Mouse (Mus musculus) heart, postnatal 4 days (tissue): ENCODE data around the gene Dhx37. TPM values are rescaled to one million over a fixed set of nuclear protein-coding genes. Genes with fewer than 3 reads are reported as not detected.
"Not testable (repeated sequence)": the region's sequence is repeated elsewhere in the genome, so short reads cannot be mapped to it uniquely, and the experiment has no call there.

Source experiments
- DNase-seq: peaks from one replicate; pipeline ENCODE4 v3.0.0; 2021
- total RNA-seq, 2 experiments: library from RNA; stranded (reverse); gene quantifications; 2 replicates each; pipeline ENCODE4 v1.2.3; 2021

Dhx37 gene
- total RNA-seq, 2 experiments from 2014 or later, result 13.6 to 14.6 TPM

DNA sequence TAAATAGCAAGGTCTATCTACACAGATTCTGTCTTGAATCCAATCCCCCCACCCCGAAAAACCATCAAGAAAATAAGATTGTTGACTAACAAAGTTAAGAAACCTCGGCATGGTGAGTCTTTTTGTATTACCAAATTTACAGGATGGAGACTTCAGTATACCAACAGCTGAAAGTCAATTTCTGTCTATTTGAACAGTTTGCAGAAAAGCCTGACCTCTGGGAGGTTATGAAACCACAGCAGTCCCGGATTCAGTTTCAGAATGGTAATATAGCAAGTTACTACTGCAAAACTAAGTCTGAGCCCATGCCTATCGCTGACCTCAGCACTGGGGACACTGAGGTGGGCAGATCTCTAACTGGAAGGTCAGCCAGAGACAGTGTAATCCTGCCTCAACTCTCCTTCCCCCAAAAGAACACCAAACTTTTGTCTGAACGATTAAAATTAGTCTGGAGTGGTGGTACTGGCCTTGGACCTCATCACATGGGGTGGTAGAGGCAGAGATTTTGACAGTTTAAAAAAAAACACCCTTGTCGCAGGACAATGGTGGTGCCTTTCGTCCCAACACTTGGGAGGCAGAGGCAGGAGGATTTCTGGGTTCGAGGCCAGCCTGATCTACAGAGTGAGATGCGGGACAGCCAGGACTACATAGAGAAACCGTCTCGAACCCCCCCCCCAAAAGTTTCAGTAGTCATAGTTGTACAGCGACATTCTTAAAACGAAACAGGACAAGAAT, 45.4 kb downstream of the Dhx37 start:
- DNase-seq, result no peak

DNA sequence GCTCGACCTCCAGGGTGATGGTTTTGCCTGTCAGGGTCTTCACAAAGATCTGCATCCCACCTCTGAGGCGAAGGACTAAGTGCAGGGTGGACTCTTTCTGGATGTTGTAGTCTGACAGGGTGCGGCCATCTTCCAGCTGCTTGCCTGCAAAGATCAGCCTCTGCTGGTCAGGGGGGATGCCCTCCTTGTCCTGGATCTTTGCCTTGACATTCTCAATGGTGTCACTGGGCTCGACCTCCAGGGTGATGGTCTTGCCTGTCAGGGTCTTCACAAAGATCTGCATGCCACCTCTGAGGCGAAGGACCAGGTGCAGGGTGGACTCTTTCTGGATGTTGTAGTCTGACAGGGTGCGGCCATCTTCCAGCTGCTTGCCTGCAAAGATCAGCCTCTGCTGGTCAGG, 46.6 kb downstream of the Dhx37 start:
- not testable (repeated sequence) for DNase-seq

DNA sequence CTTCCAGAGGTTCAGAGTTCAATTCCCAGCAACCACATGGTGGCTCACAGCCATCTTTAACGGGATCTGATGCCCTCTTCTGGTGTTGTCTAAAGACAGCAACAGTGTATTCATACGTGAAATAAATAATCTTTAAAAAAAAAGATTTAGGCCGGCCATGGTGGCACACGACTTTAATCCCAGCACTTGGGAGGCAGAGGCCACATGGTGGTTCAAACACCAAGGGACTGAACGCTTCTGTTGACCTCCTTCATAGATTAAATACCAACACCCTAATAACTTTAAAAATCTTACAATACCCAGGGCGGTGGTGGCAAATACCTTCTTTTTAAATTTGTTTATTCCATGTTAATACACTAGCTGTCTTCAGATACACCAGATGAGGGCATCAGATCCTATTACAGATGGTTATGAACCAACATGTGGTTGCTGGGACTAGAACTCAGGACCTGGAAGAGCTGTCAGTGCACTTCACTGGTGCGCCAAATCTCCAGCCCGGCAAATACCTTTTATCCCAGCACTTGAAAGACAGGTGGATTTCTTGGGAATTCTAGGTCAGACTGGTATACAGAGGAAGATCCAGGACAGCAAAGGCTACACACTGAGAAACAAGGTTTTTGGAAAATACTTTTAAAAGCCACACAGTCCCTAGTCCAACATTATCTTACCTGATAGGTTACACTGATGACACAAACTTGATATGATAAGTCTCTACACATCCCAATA, 48.5 kb downstream of the Dhx37 start:
- no peak for DNase-seq

DNA sequence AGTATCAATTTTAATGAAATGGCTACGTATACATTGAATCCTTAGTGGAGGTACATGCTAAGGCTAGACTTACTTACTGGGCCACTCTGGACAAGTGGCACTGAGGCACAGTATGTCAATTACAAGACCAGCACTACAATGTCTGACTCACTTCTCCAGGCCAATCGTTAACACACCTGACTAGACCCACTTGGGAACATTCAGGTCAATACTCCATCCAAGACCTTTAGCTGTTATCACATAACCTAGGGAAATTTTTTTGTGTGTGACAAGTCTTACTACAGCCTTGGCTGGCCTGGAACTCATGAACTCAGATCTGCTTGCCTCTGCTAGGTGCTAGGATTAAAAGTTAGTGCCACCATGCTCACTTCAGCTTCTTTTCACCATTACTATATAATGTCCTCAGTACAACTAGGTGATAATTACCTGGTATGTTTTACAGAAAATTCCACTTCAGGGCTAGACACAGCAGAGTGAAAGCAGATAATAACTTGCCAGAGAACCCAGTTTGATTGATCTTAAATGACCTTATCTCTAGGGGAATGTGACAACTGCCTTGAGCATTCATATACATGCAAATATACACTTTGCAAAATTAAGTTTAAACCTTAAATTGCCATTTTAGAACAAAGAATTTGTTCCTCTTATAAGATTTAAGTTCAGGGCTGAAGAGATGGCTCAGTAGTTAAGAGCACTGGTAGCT, 49.3 kb downstream of the Dhx37 start:
- DNase-seq, result no peak

DNA sequence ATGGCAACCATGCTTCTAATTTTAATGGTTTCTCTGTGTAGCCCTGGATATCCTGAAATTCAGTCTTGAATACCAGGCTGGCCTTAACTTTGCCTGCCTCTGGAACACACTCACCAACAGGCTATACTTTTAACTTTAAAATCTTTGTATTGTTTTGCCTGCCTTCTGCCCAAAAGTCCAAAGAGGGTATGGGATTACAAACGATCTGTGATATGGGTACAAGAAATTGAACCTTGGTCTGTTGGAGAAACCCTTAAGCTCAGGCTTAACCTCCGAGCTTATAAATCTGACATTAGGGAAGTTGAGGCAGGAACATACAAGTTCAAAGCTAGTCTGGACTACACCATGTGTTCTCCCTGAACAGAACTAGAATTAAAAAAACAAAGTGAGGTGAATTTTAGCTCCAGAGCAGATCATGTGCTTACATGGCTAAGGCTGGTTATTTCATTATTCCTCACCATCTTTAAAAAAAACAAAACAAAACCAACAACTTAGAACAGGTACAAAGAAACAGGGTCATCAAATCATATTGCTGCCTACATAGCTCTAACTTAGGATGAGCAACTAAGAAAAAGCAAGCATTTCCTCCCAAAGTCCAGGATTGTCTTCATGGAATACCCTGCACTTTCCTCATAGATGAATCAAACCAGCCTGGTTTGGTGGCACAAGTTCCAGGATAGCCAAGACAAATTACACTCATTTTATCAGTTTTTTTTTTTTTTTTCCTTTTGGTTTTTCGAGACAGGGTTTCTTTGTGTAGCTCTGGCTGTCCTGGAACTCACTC, 50.1 kb downstream of the Dhx37 start:
- DNase-seq, result no peak

DNA sequence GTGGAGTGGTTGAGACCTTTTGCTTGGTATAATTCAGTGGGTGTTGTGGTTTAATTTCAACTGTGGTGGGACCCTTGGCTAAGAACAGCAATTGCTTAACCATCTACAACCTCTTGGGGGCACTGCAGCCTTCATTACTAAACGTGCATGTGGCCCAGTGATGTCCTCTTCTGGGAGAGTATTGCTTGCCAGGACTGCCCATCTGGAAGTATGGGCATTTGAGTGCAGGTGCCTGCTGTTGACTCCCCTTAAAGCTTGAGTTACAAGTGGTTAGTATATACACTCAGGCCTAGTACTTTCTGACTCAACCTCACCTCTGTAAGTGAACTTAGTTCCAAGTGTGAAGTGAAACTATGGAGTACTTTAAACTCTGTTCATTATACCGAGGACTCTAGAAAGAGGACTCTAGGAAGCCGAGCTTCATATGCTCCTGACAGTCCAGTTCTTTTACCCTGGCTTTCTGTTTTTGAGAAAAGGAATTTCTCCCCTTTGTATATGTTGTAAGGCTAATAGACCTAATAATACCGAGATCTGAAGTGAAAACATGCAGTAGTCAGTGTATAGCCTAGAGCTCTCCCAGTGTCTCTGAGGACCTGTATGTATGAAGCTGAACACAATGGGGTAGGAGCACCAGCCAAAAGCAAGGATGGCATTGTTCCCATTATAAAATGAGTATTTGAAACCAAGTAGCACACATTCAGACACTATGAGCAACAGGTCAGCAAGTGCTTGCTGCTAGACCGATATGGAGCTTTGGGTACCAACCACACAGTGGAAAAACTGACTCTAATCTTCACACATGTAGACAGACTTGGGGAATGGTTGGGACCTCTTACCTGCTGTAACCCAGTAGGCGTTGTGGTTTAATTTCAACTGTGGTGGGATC, 51.0 kb downstream of the Dhx37 start:
- DNase-seq, result peak; percentile 74

DNA sequence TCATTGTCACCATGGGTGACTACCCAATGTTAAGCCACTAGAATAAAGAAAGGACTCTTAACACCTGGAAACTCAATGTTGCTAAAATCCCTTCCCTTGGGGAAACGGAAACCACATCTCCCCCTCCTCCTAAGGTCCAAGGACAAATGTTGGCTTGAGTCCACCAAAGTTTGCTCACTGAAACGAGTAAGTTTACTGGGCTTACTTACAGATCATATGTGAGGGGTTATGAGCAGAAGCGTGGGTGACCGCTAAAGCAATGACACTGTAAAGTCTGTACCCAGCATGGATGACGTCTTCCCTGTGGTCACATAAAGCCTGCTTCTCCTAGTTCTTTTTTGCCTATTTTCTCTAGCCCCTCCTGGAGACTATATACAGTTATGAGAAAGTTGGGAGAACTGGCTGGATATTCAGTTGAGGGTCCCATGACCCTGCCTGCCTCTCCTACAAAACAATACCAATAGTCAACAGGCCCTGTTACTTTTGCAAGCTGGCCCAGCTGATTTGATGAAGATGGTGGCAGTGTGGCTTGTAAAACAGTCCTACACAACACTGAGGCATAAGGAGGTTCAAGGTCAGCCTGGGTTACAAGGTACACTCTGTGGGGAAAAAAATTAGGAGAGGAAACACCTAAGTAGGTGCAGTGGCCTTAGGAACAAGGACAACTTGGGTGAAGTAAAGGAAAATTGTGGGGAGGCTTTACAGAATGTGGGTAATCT, 51.8 kb downstream of the Dhx37 start:
- no peak for DNase-seq

DNA sequence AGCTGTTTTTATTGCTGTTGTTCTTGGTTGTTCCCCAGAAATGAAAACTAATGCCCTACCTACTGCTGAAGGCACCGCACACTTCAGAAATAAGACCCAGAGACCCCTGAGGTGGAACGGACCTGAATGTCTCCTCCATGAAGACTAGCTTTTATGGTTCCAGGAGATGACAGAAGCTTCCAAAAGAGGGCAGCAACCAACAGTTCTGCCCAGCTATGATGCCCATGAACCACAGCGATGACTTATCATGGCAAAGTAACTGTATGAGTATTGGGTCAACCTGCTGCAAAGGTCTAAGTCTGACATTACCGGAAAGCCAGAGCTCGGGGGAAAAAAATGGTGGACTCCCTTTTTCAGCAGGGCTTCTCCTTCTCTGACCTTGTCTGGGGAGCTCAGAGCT, 55.0 kb downstream of the Dhx37 start:
- DNase-seq, result no peak

DNA sequence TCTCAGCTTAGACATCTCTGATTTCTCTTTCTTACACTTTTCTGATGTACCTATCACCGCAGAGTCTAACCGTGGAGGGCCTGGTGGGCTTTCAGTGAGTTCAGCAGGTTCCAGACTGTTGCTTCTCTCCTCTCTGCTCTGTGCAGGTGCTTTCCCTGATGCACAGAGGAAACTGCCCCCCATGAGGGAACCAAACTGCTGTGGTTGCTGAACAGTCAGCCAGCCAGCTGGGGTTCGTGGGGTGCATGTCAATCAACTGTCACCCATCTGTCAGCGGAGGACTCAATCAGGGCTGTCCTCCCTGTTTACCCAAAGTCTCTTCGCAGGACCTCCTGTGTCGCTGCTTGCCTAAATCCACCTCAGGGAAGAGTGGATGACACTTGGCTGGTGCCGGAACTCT, 56.7 kb downstream of the Dhx37 start:
- no peak for DNase-seq

DNA sequence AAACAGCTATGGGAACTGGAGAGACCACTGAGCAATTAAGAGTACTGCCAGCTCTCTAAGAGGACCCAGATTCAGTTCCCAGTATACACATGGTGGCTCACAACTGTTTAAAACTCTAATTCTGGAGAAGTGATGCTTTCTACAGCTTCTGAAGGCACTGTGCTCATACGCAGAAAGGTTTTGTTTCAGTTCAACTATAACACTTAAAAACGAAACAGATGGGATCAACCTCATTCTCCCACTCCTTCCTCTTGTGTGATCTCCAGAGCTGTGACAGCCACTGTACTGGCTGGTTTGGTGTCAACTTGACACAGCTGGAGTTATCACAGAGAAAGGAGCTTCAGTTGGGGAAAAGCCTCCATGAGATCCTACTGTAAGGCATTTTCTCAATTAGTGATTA, 58.0 kb downstream of the Dhx37 start:
- no peak for DNase-seq

DNA sequence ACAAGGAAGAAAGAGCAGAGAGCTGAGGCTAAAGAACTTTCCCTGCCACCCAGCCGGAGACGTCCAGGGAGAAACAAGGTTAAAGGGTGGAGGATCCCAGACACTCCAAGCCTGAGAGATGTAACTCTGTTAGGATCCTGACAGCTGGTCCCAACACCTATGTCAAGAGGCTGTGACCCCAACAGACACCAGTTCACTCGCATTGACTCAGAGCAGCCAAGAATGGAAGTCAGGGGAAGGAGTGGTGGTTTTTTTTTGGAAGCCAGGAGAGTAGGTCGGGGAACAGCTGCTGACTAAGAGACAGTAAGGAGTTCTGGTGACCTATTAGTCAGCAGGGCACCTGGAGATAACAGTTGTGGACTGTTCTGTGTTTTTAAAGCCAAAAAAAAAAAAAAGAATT, 61.9 kb downstream of the Dhx37 start:
- DNase-seq, result no peak

DNA sequence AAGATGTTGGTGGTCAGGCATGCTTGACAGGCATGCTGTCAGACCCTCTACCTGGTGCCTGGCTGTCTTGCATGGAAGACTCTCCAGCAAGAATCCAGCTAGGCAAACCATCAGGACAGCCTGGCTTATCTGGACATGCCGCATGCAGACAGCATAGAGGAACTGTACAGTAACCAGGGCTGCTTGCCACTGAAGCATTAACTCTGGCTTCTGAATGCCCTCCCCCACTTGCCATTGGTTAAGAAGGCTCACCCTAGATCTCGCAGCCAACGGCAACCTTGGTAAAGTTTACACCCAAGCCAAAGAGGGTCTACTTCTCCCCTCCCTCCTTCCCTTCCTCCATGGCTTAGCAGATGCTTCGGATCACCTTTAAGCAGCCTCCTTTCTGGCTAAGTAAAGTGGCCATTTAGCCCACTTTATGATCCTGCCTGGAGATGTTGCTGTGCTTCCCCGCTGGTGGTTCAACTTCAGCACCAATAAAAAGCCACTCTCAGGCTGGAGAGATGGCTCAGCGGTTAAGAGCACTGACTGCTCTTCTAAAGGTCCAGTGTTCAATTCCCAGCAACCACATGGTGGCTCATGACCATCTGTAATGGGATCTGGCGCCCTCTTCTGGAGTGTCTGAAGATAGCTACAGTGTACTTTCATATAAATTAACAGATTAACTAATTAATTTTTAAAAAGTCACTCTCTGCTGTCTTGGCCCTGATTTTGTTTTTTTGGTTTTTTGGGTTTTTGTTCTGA, 62.8 kb downstream of the Dhx37 start:
- no peak for DNase-seq

DNA sequence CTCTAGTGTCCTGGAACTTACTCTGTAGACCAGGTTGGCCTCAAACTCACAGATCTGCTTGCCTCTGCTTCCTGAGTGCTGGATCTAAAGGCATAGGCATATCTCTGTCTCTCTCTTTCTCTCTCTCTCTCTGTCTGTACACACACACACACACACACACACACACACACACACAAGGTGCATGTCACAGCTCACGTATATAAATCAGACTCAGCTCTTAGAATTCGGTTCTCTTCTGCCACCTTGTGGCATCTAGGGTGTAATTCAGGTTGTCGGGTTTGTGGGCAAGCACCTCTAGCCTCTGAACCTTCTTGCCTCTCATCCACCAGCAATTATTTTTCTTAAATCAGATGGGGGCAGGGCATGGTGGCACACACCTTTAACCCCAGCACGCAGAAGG, 65.4 kb downstream of the Dhx37 start:
- peak; percentile 75 for DNase-seq

DNA sequence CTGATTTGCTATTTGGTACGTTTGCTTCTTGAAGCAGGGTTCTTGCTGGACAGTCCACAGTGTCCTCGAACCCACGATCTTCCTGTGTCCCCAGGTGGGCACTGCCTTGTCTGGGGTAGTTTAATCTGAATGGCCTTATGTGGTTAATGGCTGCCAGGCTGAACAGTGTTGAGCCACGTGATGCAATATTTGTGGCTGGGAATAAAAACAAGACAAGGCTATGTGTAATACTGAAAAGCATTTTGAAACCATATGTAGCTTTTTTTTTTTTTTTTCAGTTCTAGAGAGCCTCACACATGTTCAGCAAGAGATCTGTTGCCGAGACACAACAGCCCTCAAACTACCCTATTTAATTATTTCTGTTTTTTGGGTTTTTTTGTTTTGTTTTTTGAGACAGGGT, 65.8 kb downstream of the Dhx37 start:
- DNase-seq, result no peak

DNA sequence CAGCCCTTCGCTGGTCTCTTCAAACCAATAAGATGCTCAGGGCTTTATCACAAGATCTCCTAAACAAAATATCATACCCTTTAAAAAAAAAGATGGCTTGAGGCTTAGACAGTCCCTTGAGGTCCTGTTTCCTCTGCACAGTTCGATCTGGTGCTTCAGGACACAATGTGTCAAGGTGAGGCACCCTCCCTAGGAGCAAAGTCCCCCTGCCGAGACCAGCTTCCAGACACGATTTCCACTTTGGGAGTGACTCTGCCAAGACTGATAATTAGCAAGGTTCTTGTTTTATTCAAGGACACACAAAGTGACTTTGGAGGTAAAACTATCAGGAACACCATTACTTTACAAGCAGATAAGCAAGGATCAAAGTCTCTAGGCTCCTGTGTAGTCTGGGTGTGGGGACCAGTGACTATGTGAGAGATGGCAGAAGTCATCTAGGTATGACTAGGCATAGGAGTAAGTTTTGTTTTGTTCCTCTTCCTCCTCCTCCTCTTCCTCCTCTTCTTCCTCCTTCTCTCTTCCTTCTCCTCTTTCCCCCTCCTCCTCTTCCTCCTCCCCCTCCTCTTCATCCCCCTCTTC, 69.0 kb downstream of the Dhx37 start:
- no peak for DNase-seq

DNA sequence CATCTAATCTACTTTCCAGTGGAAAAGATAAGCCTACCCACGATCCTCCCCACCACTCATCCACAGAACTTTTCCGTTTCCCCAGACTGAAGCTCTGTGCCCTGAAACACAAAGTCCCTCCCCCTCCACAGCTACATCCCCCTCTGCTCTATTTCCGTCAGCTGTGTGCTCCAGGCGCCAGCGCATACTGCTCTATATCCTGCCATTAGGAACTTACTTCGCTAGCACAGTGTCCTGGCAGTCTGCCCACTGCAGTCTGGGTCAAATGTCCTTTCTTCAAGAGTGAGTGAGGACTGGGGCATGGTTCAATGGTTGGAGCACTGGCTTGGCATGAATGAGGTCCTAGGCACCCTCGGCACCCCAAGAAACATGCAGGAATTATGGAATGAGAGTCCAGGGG, 70.0 kb downstream of the Dhx37 start:
- peak; percentile 78 for DNase-seq
